Mouse (Mus musculus): Measurements from ENCODE around the gene H2afb3. TPM values are rescaled to one million over a fixed set of nuclear protein-coding genes. Genes with fewer than 3 reads are reported as not detected.

H2afb3 gene
- polyA plus RNA-seq, 1 experiment from 2014 or later = not detected

Other genes starting within 250 kb of the H2afb3 start
- gene Pcdh11x, start 22.8 kb downstream of the H2afb3 start, polyA plus RNA-seq (2014; fragmentation: Nextera tagmentation; extraction: Ambion mirVana) = 1.6 and 1.8 TPM in 2 replicates